Mouse (Mus musculus): ENCODE results near the gene Tnfrsf11a.
"Not testable (repeated sequence)": the region's sequence is repeated elsewhere in the genome, so short reads cannot be mapped to it uniquely, and the experiment has no call there.

Tnfrsf11a gene

DNA sequence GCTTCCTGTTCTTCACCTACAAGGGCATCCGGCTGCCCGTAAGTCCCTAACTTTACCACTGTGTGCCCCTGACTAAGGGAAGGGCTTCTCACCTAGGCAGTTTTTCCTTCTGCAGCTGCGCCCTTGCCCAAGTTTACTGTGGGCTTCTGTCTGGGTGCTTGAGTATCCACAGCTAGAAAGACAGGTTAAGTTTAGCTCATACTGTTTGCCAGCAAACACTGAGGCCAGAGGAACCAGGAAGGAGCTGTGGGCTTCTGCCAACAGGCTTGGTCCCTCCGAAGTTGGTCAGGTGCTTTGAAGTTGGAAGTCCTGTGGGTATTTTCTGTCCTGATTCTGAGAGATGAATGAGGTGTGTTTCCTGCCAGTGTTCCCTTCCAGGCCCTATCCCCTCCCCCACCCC lies 4.6 kb downstream of the Tnfrsf11a start:
- no peak for DNase-seq (ENCODE audit: low spot score)

DNA sequence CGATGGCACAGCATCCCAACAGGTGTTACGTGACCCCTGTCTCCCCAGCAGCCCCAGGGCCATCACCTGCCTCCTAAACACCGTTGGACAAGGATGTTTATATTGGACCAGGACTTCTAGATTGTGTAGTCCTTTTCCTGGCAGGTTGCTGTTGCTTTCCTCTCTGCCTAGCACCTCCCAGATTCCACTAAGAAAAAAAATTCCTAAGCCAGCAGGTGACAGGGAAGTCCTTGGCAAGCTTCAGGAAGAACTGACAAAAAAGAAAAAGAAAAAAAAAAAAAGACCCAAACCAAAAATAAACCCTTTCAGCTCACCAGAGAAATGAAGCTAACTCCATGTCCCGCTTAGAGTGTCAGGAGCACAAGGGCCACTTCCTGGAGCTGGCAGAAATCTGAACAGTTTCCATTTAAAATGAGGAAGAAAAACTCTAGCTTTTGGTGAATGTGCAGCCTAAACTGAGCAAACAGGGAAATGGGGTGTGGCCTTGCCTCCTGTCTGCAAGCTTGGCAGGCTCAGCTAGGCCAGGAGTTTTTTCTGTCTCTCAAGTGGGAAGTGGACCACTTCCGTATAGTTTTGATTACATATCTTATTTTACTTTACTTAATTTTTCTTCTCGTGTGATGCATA lies 6.3 kb downstream of the Tnfrsf11a start:
- no peak for DNase-seq (ENCODE audit: low spot score)

DNA sequence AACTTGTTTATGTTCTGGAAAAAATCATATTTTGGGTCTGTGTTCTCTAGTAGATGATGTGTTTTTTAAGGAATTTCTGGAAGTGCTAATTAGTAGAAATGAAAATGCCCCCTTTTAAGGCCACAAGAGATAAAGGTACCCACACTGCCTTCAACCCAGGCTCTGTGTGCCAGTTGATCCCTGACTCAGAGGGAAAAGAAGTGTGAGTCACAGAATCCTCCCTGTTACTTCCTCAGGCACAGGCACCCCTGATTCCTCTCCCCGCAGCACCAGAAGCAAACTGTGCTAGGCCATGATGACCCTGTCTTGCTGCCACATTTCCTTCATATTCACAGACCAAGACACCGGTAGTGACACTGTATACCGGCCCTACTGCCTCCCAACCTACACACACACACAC lies 9.6 kb downstream of the Tnfrsf11a start:
- no peak for DNase-seq (ENCODE audit: low spot score)

DNA sequence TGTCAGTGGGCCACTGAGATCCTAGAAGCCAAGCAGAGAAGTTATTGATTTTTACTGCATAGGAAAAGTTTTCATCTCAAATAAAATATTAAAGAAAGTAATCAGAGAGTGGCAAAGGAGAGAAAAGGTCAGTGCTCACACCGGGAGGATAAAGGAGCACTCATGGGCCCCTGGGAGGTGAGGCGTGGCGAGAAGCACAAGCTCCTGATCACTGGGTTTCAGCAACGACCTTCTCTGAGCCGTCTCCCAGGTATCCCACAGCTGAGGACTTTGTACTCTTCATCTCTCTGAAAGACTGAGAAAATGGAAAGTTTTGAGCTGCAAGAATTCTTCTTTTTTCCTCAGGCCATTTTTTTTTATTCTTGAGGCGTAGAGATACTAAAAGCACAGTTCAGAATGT lies 14.2 kb downstream of the Tnfrsf11a start:
- DNase-seq (ENCODE audit: low spot score) = no peak

DNA sequence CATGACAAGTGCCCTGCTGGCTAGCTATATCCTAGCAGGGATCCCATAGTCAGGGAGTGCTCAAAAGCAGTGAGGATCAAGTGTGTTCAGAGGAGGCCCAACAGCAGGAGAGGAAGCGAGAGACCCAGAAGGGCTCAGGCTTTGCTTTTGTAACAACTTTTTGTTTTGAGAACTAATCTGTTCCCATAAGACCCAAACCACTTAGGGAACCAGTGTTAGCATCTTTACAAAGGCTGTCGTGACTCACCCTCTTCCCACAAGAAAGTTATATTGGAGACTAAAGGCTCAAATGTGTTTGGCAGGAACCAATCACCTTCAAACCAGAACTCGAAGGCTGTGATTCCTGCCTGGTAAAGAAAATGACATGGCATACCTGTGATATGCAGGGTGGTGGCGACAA lies 15.2 kb downstream of the Tnfrsf11a start:
- DNase-seq (ENCODE audit: low spot score) = no peak

DNA sequence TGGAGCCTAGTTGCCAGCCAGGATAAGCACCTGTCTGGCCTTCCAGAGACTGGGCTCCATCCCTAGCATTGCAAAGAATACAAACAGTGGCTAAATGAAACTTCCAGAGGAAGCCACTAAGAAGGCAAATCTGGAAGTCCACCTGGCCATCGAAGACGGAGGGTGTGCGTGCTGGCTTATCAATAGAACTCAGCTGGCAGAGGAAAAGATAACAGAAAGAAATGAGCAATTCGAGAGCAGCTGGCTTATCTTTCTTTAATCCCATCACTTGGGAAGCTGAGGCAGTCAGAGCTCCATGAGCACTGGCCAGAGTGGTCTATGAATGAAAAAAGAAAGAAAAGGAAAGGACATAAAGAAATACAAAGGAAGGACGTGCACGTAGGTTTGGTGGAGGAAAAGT lies 20.1 kb downstream of the Tnfrsf11a start:
- DNase-seq (ENCODE audit: low spot score) = no peak

DNA sequence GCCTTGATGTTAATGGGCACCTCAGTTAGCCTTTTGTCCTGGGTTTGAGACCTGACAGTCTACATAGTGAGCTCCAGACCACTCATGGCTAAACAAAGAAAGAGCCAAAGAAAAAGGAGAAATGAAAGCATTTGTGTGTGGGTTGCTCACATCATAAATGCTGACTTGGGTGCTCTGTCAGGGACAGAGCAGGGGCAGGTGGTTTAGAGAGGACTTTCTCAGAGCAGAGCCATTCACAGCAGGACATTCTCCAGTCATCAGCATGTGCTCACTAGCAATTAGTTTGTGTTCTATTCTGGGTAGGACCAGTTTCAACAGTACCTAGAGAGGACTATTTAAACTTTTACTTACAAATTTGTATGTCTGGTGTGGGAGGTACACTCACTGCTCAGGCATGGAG lies 20.7 kb downstream of the Tnfrsf11a start:
- no peak for DNase-seq (ENCODE audit: low spot score)

DNA sequence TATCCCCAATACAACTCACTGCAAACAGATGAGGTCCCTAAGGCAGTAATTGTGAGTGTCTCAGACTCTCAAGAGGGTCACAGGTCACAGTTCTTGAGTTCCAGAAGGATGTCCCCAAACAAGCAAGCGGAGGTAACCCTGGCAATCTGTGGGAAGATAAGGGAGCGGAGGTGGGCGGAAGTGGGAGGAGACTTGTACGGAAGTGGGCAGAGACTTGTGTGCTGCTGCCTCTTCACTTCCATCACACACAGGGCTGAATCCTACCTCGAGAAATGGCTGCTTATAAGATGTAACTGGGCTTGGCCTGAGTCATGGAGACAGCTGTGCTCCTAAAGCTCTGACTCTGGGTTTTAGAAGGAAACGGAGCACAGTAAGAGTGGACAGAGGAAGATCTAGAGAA lies 22.4 kb downstream of the Tnfrsf11a start:
- DNase-seq (ENCODE audit: low spot score) = no peak

DNA sequence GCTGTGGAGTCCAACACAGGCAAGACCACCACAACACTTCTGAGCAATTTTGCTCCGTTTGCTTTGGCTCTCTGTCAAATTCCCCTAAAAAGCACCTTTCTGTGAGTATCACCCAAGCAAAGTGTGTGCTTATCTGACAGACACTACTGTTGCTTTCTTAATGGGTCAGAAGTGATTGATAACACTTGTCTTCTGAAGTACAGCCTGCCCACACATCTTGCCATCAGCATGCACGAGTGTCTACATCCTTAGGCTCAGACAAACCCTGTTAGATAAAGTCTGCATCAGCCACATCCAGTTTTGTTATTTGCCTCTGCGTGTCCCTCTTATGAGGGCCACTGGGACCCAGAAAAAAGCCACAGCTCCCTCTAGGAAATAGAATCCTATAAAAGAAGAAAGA lies 23.8 kb downstream of the Tnfrsf11a start:
- DNase-seq (ENCODE audit: low spot score) = no peak

DNA sequence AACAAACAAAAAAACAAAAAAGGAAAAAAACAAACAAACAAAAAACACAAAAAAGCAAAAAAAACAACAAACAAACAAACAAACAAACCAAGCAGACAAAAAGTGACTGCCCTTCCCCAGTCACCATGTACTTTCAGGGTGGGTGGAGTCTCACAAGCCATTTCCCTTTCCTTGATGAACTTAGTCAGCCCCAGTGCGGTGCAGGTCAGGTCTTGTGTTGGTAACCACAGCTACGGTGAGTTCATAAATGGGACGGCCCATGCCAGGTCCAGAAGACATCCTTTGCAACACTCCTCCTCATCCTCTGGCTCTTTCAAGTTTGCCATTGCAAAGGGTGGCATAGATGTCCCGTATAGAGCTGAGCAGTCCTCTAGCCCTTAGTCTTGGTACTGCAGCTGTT lies 25.0 kb downstream of the Tnfrsf11a start:
- DNase-seq (ENCODE audit: low spot score) = no peak

DNA sequence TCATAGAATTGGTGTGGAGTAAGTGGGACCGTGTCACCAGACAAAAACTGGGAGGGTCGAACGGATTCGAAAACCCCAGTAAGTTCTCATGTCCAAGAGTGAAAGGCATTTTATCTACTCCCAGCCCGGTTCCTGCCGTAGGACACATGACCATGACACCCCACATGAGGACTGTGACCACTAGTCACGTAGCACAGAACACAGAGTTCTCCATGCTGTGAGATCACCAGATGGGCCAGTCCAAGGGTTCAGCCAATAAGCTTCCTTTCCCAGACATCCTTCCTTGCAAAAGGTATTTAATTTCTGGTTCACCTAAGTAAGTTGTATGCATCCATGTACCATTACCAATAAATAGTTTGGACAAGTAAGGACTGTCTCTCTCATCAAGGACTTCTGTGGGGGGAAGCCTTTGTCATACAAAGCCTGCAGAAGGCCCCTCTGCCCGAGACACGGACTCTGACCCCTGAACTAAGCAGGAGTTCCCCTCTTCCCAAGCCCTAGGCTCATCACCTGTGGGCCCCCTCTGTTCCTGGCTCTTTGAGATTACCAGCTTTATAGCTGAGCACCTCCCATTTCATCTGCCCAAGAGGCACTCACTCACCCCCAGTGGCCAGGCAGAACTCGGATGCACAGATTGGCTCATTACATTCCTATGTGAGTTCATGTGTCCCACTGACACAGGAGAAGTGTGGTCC lies 26.7 kb downstream of the Tnfrsf11a start:
- DNase-seq (ENCODE audit: low spot score) = no peak

DNA sequence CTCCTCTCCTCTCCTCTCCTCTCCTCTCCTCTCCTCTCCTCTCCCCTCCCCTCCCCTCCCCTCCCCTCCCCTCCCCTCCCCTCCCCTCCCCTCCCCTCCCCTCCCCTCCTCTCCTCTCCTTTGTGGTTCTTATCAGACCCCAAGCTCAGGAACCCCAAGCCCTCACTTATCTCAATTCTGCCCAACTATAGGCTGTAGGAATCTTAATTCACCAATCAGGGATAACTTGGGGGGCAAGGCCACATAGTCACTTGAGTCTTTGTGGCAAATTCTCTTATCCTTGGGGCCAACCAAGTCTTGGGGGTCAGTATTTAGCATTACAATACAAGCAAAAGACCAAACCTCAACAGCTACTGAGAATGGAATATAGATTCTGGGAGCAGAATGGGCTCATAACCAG lies 31.5 kb downstream of the Tnfrsf11a start:
- not testable (repeated sequence) for DNase-seq (ENCODE audit: low spot score)

DNA sequence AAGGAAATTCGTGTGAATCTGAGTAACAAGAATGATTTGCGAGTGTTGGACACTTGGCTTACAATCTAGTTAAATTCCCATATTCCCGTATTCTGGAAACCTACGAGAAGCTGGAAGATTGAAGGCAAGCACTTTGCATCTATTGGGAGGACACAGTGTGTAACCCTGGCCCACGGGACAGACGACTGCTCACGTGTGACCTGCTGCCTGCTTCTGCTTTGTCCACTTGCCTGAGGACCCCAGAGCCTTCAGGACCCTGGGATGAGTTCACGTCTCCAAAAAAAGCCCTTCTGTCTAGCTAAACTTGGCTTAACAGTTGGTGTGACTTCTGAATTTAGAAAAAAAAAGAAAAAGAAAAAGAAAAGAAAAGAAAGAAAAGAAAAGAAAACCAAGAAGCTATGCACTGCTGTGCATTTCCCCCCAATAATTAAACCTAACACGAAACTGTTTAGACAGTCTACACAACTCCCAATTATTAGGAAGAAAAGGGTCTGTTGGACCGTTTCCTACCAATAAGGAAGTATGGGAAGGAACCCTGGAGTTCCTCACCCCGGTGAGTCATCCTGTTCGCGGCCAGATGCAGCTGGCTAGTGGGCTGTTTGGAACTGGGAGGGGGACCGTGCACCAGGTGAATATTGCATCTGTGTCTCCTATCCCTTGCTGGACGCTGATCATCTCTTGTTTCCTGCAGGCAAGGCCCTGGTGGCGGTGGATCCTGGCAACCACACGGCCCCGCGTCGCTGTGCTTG lies 32.6 kb downstream of the Tnfrsf11a start:
- DNase-seq (ENCODE audit: low spot score) = no peak

DNA sequence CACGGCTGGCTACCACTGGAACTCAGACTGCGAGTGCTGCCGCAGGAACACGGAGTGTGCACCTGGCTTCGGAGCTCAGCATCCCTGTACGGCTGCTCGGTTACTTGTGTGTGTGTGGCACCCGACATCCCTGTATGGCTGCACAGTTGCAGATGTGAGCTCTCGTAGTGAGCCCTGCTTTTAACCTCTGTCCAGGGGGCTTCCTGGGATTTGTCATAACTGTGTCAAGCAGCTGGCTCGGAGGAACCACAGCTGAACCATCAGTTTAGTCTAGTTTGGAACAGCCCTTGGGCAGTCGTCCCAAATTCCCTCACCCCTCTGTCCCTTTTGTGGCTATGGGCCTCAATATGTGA lies 33.2 kb downstream of the Tnfrsf11a start:
- DNase-seq (ENCODE audit: low spot score) = no peak

DNA sequence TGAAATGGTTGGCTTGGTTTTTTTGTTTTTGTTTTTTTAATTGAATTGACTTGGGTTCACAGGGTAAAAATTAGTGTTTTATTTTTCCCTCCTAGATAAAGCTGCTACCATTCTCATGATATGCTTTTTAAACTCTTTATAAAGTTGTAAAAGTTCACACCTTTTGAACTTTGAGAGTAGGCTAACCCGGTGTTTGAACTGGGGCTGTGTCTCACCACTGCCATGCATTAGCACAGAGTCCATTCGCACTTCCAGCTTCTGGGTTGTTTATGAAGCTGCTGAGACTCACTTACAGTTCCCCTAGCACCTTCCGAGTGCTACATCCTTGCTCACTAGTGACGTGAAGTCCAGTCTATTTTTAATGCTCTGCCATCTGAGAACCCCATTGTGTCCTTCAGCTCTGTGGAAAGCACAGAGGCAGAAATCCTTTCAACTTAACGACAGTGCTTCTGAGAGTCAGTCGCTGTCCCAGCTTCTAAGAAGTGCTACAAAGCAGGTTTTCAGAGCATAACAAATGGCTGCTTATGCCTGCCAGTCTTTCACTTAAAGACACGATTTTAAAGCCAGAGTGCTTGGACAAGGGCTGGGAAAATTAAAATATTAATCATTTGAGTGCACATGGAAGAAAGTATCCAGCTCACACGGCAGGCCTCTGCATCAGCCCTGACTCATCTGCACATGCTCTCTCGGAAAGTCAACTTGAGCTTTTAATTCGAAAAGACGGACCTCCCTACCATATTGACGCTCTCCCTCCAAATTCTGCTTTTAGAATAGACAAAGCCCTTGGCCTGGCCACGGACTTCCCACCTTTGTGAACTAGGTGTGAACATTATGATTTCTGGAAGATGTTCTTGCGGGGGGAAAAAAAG lies 34.1 kb downstream of the Tnfrsf11a start:
- no peak for DNase-seq (ENCODE audit: low spot score)

DNA sequence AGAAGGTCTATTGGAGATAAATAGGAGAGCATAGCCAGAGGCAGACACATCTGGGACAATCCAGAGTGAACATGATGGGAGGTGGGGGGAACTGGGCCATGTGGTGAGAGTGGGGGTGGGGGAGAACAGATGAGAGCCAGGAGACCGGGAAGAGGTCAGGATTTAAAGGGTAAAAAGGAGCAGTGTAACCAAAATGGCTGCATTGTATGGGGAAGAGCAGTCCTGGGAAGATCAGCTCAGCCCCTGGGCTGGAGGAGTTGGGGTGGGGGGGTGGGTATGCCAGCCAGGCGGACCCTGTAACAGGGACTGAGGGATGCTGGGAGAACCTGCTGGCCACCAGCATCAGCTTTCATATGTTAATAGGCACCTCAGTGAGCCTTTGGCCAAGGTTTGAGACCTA lies 34.8 kb downstream of the Tnfrsf11a start:
- no peak for DNase-seq (ENCODE audit: low spot score)

DNA sequence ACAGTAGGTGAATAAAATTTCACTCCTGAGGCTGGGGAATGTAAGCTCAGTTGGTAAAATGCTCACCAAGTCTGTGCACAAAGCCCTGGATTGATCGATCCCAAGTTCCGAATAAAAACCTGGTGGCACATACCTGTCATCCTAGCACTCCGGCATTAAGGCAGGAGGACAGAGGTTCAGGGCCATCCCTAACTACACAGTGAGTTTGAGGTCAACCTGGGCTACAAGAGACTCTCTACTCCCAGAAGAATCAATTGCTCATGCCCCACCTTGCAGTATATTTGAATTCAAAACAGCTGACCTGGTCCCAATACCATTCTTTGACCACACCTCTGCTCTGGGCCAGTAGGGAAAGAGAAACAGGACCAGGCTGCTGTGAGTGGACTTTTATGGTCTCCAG lies 35.2 kb downstream of the Tnfrsf11a start:
- no peak for DNase-seq (ENCODE audit: low spot score)

DNA sequence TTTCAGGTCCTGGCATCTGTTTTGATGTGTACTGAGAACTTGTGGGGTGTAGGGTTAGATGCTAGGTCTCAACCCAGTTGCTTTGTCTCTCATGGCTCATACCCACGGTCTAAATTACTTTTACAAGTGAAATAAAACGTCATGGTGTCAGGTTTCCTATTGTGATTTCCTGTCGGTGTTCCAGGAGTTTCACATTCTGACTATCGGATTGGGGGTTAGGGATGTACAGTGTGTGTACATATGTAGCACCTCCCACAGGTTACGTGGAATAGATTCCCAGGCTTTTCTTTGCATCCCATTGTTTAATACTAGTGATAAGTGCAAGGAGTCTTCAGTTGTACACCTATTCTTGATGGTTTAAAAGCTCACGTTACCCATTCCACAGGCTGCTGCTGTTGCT lies 38.5 kb downstream of the Tnfrsf11a start:
- DNase-seq (ENCODE audit: low spot score) = no peak

DNA sequence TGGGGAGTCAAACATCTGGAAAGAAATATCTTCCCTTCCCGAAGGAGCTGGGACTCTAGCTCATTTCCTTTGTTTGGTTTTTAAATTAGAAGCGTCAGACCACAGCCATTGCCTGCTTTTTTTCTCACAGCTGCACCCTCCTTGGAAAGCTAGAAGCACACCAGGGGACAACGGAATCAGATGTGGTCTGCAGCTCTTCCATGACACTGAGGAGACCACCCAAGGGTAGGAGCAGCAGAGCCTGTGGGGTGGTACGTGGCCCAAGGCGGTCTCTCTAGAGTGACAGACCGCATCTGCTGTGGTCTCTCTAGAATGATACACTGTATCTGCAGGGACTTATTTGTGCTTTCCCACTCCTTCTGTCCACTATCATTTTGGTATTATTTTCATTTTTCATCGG lies 39.2 kb downstream of the Tnfrsf11a start:
- DNase-seq (ENCODE audit: low spot score) = no peak

DNA sequence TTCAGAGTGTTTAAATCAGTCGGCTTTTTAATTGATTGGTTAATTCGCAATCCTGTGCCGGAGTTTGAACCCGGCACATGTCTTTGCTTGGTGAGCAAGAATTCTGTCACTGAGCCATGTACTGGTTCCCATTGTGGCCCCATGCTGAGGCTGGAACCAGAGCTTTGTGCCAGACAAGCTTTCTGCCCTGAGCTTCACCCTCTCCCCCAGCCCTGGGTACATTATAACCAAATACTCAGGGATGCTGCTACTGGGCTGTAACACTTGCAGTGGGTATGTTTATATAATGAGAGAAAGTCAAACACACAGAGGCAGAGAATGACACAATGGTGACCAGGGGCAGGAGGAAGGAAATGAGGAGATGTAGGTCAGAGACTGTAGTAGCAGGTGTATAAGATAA lies 43.8 kb downstream of the Tnfrsf11a start:
- DNase-seq (ENCODE audit: low spot score) = no peak

DNA sequence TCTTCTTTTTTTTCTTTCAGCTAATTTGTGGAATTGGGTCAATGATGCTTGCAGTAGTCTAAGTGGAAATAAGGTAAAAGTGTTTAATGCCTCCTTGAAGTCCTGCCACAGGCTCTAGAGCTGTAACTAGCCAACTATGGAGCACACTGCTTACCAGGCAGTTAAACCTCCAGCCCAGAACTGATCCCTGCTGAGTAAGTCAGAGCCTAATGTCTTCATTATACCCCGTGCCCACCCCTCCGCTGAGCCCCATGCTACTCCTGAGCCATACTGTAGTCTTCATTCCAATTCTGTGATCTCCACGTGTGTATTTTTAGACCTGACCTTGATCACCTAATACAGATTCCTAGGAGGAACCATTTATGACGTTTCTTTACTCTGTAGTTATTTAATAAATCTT lies 44.5 kb downstream of the Tnfrsf11a start:
- DNase-seq (ENCODE audit: low spot score) = no peak

DNA sequence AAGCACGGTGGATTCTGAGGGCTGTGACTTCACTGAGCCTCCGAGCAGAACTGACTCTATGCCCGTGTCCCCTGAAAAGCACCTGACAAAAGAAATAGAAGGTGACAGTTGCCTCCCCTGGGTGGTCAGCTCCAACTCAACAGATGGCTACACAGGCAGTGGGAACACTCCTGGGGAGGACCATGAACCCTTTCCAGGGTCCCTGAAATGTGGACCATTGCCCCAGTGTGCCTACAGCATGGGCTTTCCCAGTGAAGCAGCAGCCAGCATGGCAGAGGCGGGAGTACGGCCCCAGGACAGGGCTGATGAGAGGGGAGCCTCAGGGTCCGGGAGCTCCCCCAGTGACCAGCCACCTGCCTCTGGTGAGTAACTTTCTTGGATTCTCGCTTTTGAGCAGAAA lies 46.9 kb downstream of the Tnfrsf11a start:
- DNase-seq (ENCODE audit: low spot score) = no peak
